Mouse (Mus musculus) liver, adult 2 months (tissue): ENCODE data around the gene Ptges2. TPM values are rescaled to one million over a fixed set of nuclear protein-coding genes. Genes with fewer than 3 reads are reported as not detected.

Experiments
- DNase-seq: peaks from one replicate; pipeline ENCODE4 v3.0.0-alpha.2; 2011; ENCODE audit warnings: low read depth, low spot score; ENCODE audit errors: extremely low read depth
- H3K27ac ChIP-seq: fragments of 200-500 bp; replicated peaks from 2 replicates; pipeline ENCODE4 v1.5.1; 2012; ENCODE audit warnings: low read depth, mild to moderate bottlenecking, control low read depth, inconsistent platforms, low read length; ENCODE audit not compliant: insufficient read depth
- H3K27me3 ChIP-seq: fragments of 200-500 bp; 2 replicates; pipeline ENCODE4 v1.6.1; 2012; ENCODE audit warnings: mild to moderate bottlenecking, moderate library complexity, low read length, inconsistent platforms; ENCODE audit not compliant: control insufficient read depth, insufficient read depth
- H3K36me3 ChIP-seq: fragments of 200-500 bp; 2 replicates; pipeline ENCODE4 v1.6.1; 2012; ENCODE audit warnings: low read length, inconsistent platforms; ENCODE audit not compliant: control insufficient read depth, insufficient read depth
- H3K4me1 ChIP-seq: fragments of 200-500 bp; 2 replicates; pipeline ENCODE4 v1.6.1; 2011; ENCODE audit warnings: low read length; ENCODE audit not compliant: control insufficient read depth, insufficient read depth
- H3K4me3 ChIP-seq: fragments of 200-500 bp; 2 replicates; pipeline ENCODE4 v1.5.1; 2011; ENCODE audit warnings: low read depth, mild to moderate bottlenecking, control low read depth, low read length, moderate library complexity; ENCODE audit not compliant: insufficient read depth
- H3K79me2 ChIP-seq: fragments of 200-500 bp; 2 replicates; pipeline ENCODE4 v1.6.1; 2012; ENCODE audit warnings: inconsistent platforms, mild to moderate bottlenecking, low read length, moderate library complexity; ENCODE audit not compliant: control insufficient read depth, insufficient read depth
- H3K9ac ChIP-seq: fragments of 200-500 bp; 2 replicates; pipeline ENCODE4 v1.6.1; 2012; ENCODE audit warnings: low read depth, mild to moderate bottlenecking, control low read depth, inconsistent platforms, low read length
- CTCF ChIP-seq: fragments of 200-500 bp; IDR thresholded peaks from 2 replicates; pipeline ENCODE4 v1.5.1; 2011; ENCODE audit warnings: low read depth, low read length, control low read depth
- POLR2A ChIP-seq: fragments of 200-500 bp; IDR thresholded peaks from 2 replicates; pipeline ENCODE4 v1.6.1; 2011; ENCODE audit warnings: low read length, control low read depth; ENCODE audit not compliant: insufficient read depth; ENCODE audit errors: extremely low read depth
- WGBS: fragments of 180-500 bp; shearing (Covaris S2); methylation state at CpG from one replicate; pipeline ENCODE4 v1.1.7; 2018; 5-methylcytosine and 5-hydroxymethylcytosine counted together
- polyA plus RNA-seq: library from polyadenylated mRNA; depleted of rRNA; stranded (reverse); fragments of >200 nt; gene quantifications from 2 replicates; pipeline ENCODE4 v1.2.3, GENCODE M21; 2012
- total RNA-seq: library from RNA; depleted of rRNA; stranded (reverse); fragments of >200 nt; gene quantifications from 2 replicates; pipeline ENCODE4 v1.2.3, GENCODE M21; 2014

Ptges2 gene
- total and polyA plus RNA-seq, 2 experiments, result 24.4 to 30.7 TPM

DNA sequence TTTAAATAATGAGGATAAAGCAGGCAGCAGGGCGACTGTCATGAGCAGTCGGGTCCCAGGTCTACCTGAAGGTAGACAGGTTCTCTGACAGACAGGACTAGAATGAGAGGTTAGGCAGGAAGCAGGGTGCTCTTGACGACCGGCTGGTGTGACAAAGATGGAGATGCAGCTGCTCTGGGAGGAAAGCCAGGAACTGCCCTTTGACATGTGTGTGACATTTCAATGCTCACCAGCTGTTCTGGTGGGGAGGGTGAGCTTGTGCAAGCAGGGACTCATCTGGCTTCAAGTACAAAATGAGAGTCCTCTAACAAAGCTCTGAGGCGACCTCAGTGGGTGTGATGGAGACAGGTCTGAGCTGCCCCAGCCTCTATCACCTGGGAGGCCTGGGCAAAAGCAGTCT is 18.2 kb downstream of the Ptges2 start:
- DNase-seq, result peak; percentile 87
- TF ChIP-seq CTCF (no peak), POLR2A (no peak)
- H3K79me2 ChIP-seq, result no peaks in the 10 kb centered on the region
- no peak overlapping the region for H3K9ac ChIP-seq
- peaks cover 37% of the 10 kb centered on the region for H3K36me3 ChIP-seq
- H3K27me3 ChIP-seq, result no peaks in the 10 kb centered on the region
- 23% methylated on average over 5 of the region's 5 CpGs for WGBS
- no peak overlapping the region for H3K4me3 ChIP-seq
- H3K4me1 ChIP-seq, result peaks cover 36% of the 10 kb centered on the region
- peak overlapping the region; percentile 59 for H3K27ac ChIP-seq

GRCm38 (mm10) chr2:32415801-32416200 is 20.1 kb downstream of the Ptges2 start:
- no peak overlapping the region for H3K4me3 ChIP-seq
- H3K27ac ChIP-seq, result peak overlapping the region; percentile 86
- no peak for DNase-seq
- WGBS, result 65% methylated on average over 12 of the region's 12 CpGs
- no peak overlapping the region; the same call in 1 of the 2 replicates for H3K9ac ChIP-seq
- H3K4me1 ChIP-seq, result peaks cover 37% of the 10 kb centered on the region
- H3K36me3 ChIP-seq, result peaks cover 48% of the 10 kb centered on the region
- no peaks in the 10 kb centered on the region for H3K79me2 ChIP-seq
- TF ChIP-seq CTCF, result no peak
- no peak for TF ChIP-seq POLR2A
- no peaks in the 10 kb centered on the region for H3K27me3 ChIP-seq

DNA sequence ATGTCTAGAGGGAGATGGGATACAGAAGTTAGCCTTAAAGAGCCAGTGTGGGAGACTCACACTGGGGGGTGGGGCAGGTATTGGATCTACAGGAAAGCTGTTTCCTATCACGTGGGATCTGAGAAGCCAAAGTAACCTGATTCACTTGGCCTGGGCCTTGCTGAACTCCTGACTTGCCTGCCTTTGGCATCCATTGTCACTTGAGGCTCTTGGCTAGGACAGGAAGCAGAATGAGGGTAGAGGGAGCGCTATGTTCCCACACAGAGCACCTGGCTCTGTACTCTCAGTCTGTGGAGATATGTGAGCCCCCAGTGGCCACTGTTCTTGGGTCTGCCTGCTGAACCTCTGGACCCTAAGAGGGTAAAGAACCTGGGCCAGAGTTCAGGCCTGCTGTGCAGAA is 20.9 kb downstream of the Ptges2 start:
- no peaks in the 10 kb centered on the region for H3K79me2 ChIP-seq
- H3K27me3 ChIP-seq, result no peaks in the 10 kb centered on the region
- peaks cover 56% of the 10 kb centered on the region for H3K36me3 ChIP-seq
- peaks cover 35% of the 10 kb centered on the region for H3K4me1 ChIP-seq
- peak overlapping the region; percentile 86 for H3K27ac ChIP-seq
- WGBS, result 26% methylated on average over 2 of the region's 2 CpGs
- DNase-seq, result peak; percentile 69
- no peak for TF ChIP-seq CTCF
- no peak for TF ChIP-seq POLR2A
- H3K9ac ChIP-seq, result peak overlapping the region; percentile 15; the same call in 1 of the 2 replicates
- H3K4me3 ChIP-seq, result no peak overlapping the region

GRCm38 (mm10) chr2:32417486-32417885 is 21.8 kb downstream of the Ptges2 start:
- 32% methylated on average over 8 of the region's 8 CpGs for WGBS
- Histone ChIP-seq H3K36me3 (peaks cover 57% of the 10 kb centered on the region), H3K27ac (peak overlapping the region; percentile 86)

DNA sequence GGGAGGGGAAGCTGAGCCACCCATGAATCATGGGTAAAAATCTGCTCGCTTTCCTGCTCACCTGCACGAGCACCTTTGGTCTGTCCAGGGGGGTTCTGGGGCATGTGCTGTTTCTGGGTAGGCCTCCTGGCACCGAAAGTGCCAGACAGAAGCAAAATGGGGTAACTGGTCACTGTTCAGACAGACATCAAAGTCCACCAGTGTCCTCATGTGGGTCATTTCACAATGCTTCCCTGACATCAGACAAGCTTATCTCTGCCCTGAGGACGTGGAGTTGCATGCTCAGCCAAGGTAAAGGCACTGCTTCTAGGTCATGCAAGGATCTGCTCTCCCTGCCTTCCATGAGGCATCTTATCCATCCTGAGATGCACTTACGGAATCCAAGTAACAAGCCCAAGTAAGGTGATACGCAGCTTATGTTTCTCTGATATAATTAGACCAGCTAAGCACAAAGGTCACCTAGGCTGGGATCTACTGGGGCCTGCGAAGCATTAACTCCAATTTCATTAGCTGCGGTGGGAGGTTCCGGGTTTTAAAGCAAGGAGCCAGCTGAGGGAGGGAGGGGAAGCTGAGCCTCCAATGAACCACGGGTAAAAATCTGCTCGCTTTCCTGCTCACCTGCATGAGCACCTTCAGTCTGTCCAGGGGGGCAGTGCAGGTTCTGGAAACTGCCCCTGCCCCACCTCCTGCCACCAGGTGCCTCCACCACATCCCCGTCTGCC is 22.9 kb downstream of the Ptges2 start:
- 32% methylated on average over 12 of the region's 12 CpGs for WGBS

More at GRCm38 (mm10) chr2:32417486-32417885, 21.8 kb downstream of the Ptges2 start:
- Histone ChIP-seq H3K4me1 (peaks cover 35% of the 10 kb centered on the region), H3K4me3 (no peak overlapping the region), H3K27me3 (no peaks in the 10 kb centered on the region), H3K9ac (peak overlapping the region; percentile 46), H3K79me2 (no peaks in the 10 kb centered on the region)
- TF ChIP-seq POLR2A (no peak), CTCF (no peak)
- peak; percentile 95 for DNase-seq

DNA sequence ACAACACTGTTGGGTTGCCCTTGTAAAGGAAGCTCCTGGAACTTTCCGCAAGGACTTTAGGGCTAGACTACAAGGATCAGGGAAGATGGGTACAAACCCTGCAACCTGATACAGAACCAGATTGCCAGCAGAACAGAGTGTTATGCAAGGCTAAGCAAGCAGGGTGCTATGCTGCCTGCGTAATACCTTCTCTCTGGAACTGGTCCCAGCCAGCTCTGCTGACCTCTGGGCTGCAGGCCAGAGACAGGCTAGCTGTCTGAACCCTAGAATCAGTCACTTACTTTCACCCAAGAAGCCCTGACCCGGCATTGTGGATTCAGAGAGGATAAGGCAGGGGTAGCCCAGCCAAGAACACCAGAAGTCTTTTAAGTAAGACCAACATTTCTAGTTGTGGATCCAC is 23.7 kb downstream of the Ptges2 start:
- peak overlapping the region; percentile 65 for H3K9ac ChIP-seq
- DNase-seq, result peak; percentile 97
- peak overlapping the region; percentile 19; the same call in 1 of the 2 replicates for H3K4me3 ChIP-seq
- H3K36me3 ChIP-seq, result peaks cover 57% of the 10 kb centered on the region
- 10% methylated on average over 3 of the region's 3 CpGs for WGBS
- peaks cover 3% of the 10 kb centered on the region; the same call in 1 of the 2 replicates for H3K79me2 ChIP-seq
- TF ChIP-seq POLR2A (no peak), CTCF (no peak)
- no peaks in the 10 kb centered on the region for H3K27me3 ChIP-seq
- H3K27ac ChIP-seq, result peak overlapping the region; percentile 93
- peaks cover 36% of the 10 kb centered on the region for H3K4me1 ChIP-seq

More for the DNA sequence above, 22.9 kb downstream of the Ptges2 start:
- DNase-seq, result peak; percentile 99
- no peak for TF ChIP-seq POLR2A
- 0 out of 2 replicates have a peak, but pooled peaks have one; percentile 3 for TF ChIP-seq CTCF
- H3K4me3 ChIP-seq, result peak overlapping the region; percentile 19
- H3K9ac ChIP-seq, result peak overlapping the region; percentile 65
- peak overlapping the region; percentile 93 for H3K27ac ChIP-seq
- peaks cover 3% of the 10 kb centered on the region; the same call in 1 of the 2 replicates for H3K79me2 ChIP-seq
- peaks cover 35% of the 10 kb centered on the region for H3K4me1 ChIP-seq
- H3K27me3 ChIP-seq, result no peaks in the 10 kb centered on the region
- H3K36me3 ChIP-seq, result peaks cover 57% of the 10 kb centered on the region
